Mouse (Mus musculus) granulocyte monocyte progenitor cell, adult 5-6 weeks (primary cell): ENCODE data around the gene Cntrob. TPM values are rescaled to one million over a fixed set of nuclear protein-coding genes. Genes with fewer than 3 reads are reported as not detected.

Source experiments
- ATAC-seq: replicated peaks from 2 replicates; pipeline ENCODE4 v1.8.0; 2016; ENCODE audit warnings: mild to moderate bottlenecking, moderate TSS enrichment, inconsistent platforms; ENCODE audit not compliant: poor library complexity, severe bottlenecking
- total RNA-seq, 2 experiments: library from RNA; stranded (forward) in 1 of 2; stranded (reverse) in 1 of 2; fragments of 200-712, 200-1000 nt in 1 of 2; fragments of >200 nt in 1 of 2; fragmentation: Nextera tagmentation in 1 of 2; gene quantifications; 2 replicates each; pipeline ENCODE4 v1.2.3; 2014 to 2017

Cntrob gene
- total RNA-seq, 2 experiments from 2014 or later: 21.3 to 36.3 TPM

- no peak for ATAC-seq
These were observed 70.4 kb downstream of the Cntrob start for GRCm38 (mm10) chr11:69253131-69253530.

GRCm38 (mm10) chr11:69251953-69252352 lies 71.6 kb downstream of the Cntrob start:
- no peak for ATAC-seq

- no peak for ATAC-seq
These were observed 72.3 kb downstream of the Cntrob start for GRCm38 (mm10) chr11:69251135-69251842.

GRCm38 (mm10) chr11:69250106-69250505 lies 73.5 kb downstream of the Cntrob start:
- no peak for ATAC-seq

Other genes starting within 250 kb of the Cntrob start
- 59.2 and 63.1 TPM in 2 replicates for gene Vamp2, start 235.3 kb downstream of the Cntrob start, total RNA-seq (2014; fragmentation: Nextera tagmentation)
- gene Vamp2, start 235.3 kb downstream of the Cntrob start, total RNA-seq (2017): 7.2 and 8.6 TPM in 2 replicates
- 10.3 and 11.7 TPM in 2 replicates for gene Per1, start 228.6 kb downstream of the Cntrob start, total RNA-seq (2014; fragmentation: Nextera tagmentation)
- 9.4 and 9.8 TPM in 2 replicates for gene Per1, start 228.6 kb downstream of the Cntrob start, total RNA-seq (2017)
- gene Hes7, start 203.4 kb downstream of the Cntrob start, total RNA-seq (2014; fragmentation: Nextera tagmentation): not detected in 2 replicates
- gene Hes7, start 203.4 kb downstream of the Cntrob start, total RNA-seq (2017): not detected in 2 replicates
- 0.17 TPM in 1 of 2 replicates, not detected in the other for gene 9130213A22Rik, start 201.2 kb downstream of the Cntrob start, total RNA-seq (2014; fragmentation: Nextera tagmentation)
- not detected in 2 replicates for gene 9130213A22Rik, start 201.2 kb downstream of the Cntrob start, total RNA-seq (2017)
- gene Aloxe3, start 197.9 kb downstream of the Cntrob start, total RNA-seq (2014; fragmentation: Nextera tagmentation): not detected in 2 replicates
- gene Aloxe3, start 197.9 kb downstream of the Cntrob start, total RNA-seq (2017): not detected in 2 replicates
- gene Alox12b, start 166.8 kb downstream of the Cntrob start, total RNA-seq (2014; fragmentation: Nextera tagmentation): not detected in 2 replicates
- not detected in 2 replicates for gene Alox12b, start 166.8 kb downstream of the Cntrob start, total RNA-seq (2017)
- not detected in 2 replicates for gene Alox8, start 125.9 kb downstream of the Cntrob start, total RNA-seq (2014; fragmentation: Nextera tagmentation)
- gene Alox8, start 125.9 kb downstream of the Cntrob start, total RNA-seq (2017): not detected in 2 replicates
- gene Gucy2e, start 86.7 kb downstream of the Cntrob start, total RNA-seq (2014; fragmentation: Nextera tagmentation): not detected in 2 replicates
- gene Gucy2e, start 86.7 kb downstream of the Cntrob start, total RNA-seq (2017): not detected in 2 replicates
- 89.2 and 132 TPM in 2 replicates for gene Trappc1, start 205 bp upstream of the Cntrob start, total RNA-seq (2014; fragmentation: Nextera tagmentation)
- gene Trappc1, start 205 bp upstream of the Cntrob start, total RNA-seq (2017): 92.6 and 103 TPM in 2 replicates
- gene Kcnab3, start 2.5 kb upstream of the Cntrob start, total RNA-seq (2014; fragmentation: Nextera tagmentation): not detected in 2 replicates
- 0.09 TPM in 1 of 2 replicates, not detected in the other for gene Kcnab3, start 2.5 kb upstream of the Cntrob start, total RNA-seq (2017)
- 5.4 and 6.7 TPM in 2 replicates for gene Rnf227, start 16.7 kb upstream of the Cntrob start, total RNA-seq (2014; fragmentation: Nextera tagmentation)
- 4.5 and 7.6 TPM in 2 replicates for gene Rnf227, start 16.7 kb upstream of the Cntrob start, total RNA-seq (2017)
- 37.0 and 59.8 TPM in 2 replicates for gene Chd3, start 45.6 kb upstream of the Cntrob start, total RNA-seq (2014; fragmentation: Nextera tagmentation)
- gene Chd3, start 45.6 kb upstream of the Cntrob start, total RNA-seq (2017): 26.9 and 37.7 TPM in 2 replicates
- 164 and 170 TPM in 2 replicates for gene Naa38, start 71.7 kb upstream of the Cntrob start, total RNA-seq (2014; fragmentation: Nextera tagmentation)
- 112 and 181 TPM in 2 replicates for gene Naa38, start 71.7 kb upstream of the Cntrob start, total RNA-seq (2017)
- gene Cyb5d1, start 71.9 kb upstream of the Cntrob start, total RNA-seq (2014; fragmentation: Nextera tagmentation): 22.8 and 25.2 TPM in 2 replicates
- 32.7 and 38.2 TPM in 2 replicates for gene Cyb5d1, start 71.9 kb upstream of the Cntrob start, total RNA-seq (2017)
- gene Tmem88, start 74.5 kb upstream of the Cntrob start, total RNA-seq (2014; fragmentation: Nextera tagmentation): not detected in 2 replicates
- gene Tmem88, start 74.5 kb upstream of the Cntrob start, total RNA-seq (2017): 0.56 TPM in 1 of 2 replicates, not detected in the other
- gene Kdm6b, start 89.9 kb upstream of the Cntrob start, total RNA-seq (2014; fragmentation: Nextera tagmentation): 12.1 and 14.4 TPM in 2 replicates
- 0.99 and 2.8 TPM in 2 replicates for gene Kdm6b, start 89.9 kb upstream of the Cntrob start, total RNA-seq (2017)
- gene Dnah2, start 225.3 kb upstream of the Cntrob start, total RNA-seq (2014; fragmentation: Nextera tagmentation): 0.11 and 3.5 TPM in 2 replicates
- not detected in 2 replicates for gene Dnah2, start 225.3 kb upstream of the Cntrob start, total RNA-seq (2017)
- not detected in 2 replicates for gene Efnb3, start 236.4 kb upstream of the Cntrob start, total RNA-seq (2014; fragmentation: Nextera tagmentation)
- not detected in 2 replicates for gene Efnb3, start 236.4 kb upstream of the Cntrob start, total RNA-seq (2017)